Mouse (Mus musculus) bone marrow, adult 2 months (tissue): ENCODE data around the gene Vsnl1. TPM values are rescaled to one million over a fixed set of nuclear protein-coding genes. Genes with fewer than 3 reads are reported as not detected.

Experiments
- H3K27ac ChIP-seq: fragments of 200-500 bp; 2 replicates; pipeline ENCODE4 v1.5.1; 2012; ENCODE audit warnings: low read depth, mild to moderate bottlenecking, control low read depth, inconsistent platforms, low read length; ENCODE audit not compliant: control insufficient read depth, poor library complexity, insufficient read depth
- H3K4me1 ChIP-seq: fragments of 200-500 bp; 2 replicates; pipeline ENCODE4 v1.6.1; 2011; ENCODE audit warnings: low read length; ENCODE audit not compliant: control insufficient read depth, insufficient read depth
- H3K4me3 ChIP-seq: fragments of 200-500 bp; replicated peaks from 2 replicates; pipeline ENCODE3; 2011; ENCODE audit warnings: mild to moderate bottlenecking, low read depth, low read length, control low read depth; ENCODE audit not compliant: control insufficient read depth
- CTCF ChIP-seq: fragments of 200-500 bp; IDR thresholded peaks from 2 replicates; pipeline ENCODE4 v1.5.1; 2011; ENCODE audit warnings: low read length, control low read depth; ENCODE audit not compliant: control insufficient read depth, insufficient read depth
- POLR2A ChIP-seq: fragments of 200-500 bp; IDR thresholded peaks from 2 replicates; pipeline ENCODE4 v1.6.1; 2011; ENCODE audit warnings: low read depth, mild to moderate bottlenecking, control low read depth, low read length, borderline replicate concordance; ENCODE audit not compliant: control insufficient read depth
- WGBS: fragments of 180-500 bp; shearing (Covaris S2); methylation state at CpG from one replicate; pipeline ENCODE4 v1.1.7; 2018; 5-methylcytosine and 5-hydroxymethylcytosine counted together
- polyA plus RNA-seq: library from polyadenylated mRNA; stranded (reverse); fragments of >200 nt; gene quantifications from 2 replicates; pipeline ENCODE4 v1.2.4, GENCODE M21; 2011; ENCODE audit warnings: low replicate concordance; ENCODE audit not compliant: missing spikeins, insufficient read depth, insufficient read length

Vsnl1 gene
- polyA plus RNA-seq, 1 experiment: 2.7 TPM

- Histone ChIP-seq H3K4me1 (no peaks in the 10 kb centered on the region), H3K4me3 (no peak overlapping the region), H3K27ac (no peak overlapping the region)
- WGBS: 80% methylated on average over 2 of the region's 2 CpGs
- no peak for TF ChIP-seq POLR2A
- TF ChIP-seq CTCF: no peak
Measured at GRCm38 (mm10) chr12:11395470-11395869, 40.9 kb downstream of the Vsnl1 start.

DNA sequence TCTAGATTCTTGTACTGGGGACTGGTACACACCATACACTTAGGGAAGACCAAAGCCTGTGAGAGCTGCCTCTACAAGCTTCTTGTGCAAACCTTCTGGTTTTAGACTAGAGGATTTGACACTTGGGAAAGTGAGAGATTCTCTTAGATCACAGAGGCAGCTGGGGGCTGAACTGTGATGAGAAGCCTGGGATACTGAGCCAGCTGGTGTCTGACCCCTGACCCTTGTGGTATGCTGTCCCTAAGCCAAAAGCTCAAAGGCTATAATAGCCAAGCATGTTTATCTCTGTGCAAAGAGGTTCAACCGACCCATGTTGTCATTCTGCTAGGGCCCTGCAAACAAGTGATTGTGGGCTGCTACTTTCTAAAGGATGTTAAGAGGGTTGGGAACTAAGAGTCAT, 43.9 kb downstream of the Vsnl1 start:
- TF ChIP-seq CTCF: no peak
- no peak for TF ChIP-seq POLR2A

GRCm38 (mm10) chr12:11391244-11391949, 45.0 kb downstream of the Vsnl1 start:
- Histone ChIP-seq H3K4me3 (no peak overlapping the region), H3K27ac (no peak overlapping the region), H3K4me1 (no peaks in the 10 kb centered on the region)
- 78% methylated on average over 7 of the region's 7 CpGs for WGBS
- TF ChIP-seq POLR2A: no peak
- no peak for TF ChIP-seq CTCF

More for the DNA sequence above, 43.9 kb downstream of the Vsnl1 start:
- no peak overlapping the region for H3K27ac ChIP-seq
- H3K4me3 ChIP-seq: no peak overlapping the region
- 44% methylated on average over 1 of the region's 1 CpGs for WGBS
- no peaks in the 10 kb centered on the region for H3K4me1 ChIP-seq

DNA sequence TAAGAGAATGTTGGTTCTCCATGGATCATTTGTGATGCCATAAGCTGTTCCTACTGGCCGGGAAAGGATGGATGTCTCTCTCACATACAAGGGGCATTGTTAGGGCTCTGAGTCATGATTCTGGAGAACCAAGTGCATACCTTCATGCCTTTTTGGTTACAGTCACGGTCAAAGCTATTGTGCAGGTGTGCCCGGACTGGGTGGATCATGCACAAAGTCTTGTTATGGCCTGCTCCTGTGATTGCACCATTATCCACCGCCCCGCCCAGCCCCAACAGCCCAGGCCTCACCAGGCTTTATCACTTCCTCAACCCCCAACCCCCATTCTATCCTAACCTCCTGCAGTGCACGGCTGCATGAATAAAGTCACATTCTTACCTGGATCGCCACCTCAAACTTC, 47.3 kb downstream of the Vsnl1 start:
- 84% methylated on average over 7 of the region's 7 CpGs for WGBS
- no peak overlapping the region for H3K4me3 ChIP-seq
- TF ChIP-seq CTCF: no peak
- no peak for TF ChIP-seq POLR2A
- no peak overlapping the region for H3K27ac ChIP-seq
- H3K4me1 ChIP-seq: no peaks in the 10 kb centered on the region

- Histone ChIP-seq H3K27ac (no peak overlapping the region), H3K4me3 (no peak overlapping the region), H3K4me1 (no peaks in the 10 kb centered on the region)
- no peak for TF ChIP-seq POLR2A
- 35% methylated on average over 1 of the region's 1 CpGs for WGBS
Measured at GRCm38 (mm10) chr12:11384754-11385153, 51.7 kb downstream of the Vsnl1 start.

- 58% methylated on average over 2 of the region's 2 CpGs for WGBS
- no peak overlapping the region for H3K27ac ChIP-seq
- no peak overlapping the region for H3K4me3 ChIP-seq
- TF ChIP-seq POLR2A (no peak), CTCF (no peak)
- H3K4me1 ChIP-seq: no peaks in the 10 kb centered on the region
Measured at GRCm38 (mm10) chr12:11379396-11379795, 57.0 kb downstream of the Vsnl1 start.

DNA sequence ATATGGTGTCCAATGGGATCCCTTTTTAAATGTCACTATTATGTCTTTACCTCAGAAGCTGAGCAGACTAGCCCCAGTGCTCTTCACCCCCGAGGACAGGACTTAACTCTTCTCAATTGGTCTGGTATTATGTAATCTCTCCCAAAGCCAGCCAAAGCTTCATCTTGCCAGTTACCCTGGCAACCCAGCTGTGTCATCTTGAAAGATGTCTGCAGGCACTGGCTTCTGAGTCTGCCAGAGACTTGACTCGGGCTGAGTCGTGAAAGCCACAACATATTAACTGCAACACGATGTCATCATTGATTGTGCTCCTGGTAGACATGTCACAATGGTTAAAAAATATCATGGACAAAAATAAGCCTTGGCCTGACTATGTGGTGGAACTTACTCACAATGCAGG, 66.4 kb downstream of the Vsnl1 start:
- TF ChIP-seq POLR2A (no peak), CTCF (no peak)
- 61% methylated on average over 4 of the region's 4 CpGs for WGBS
- H3K27ac ChIP-seq: no peak overlapping the region
- H3K4me3 ChIP-seq: no peak overlapping the region
- H3K4me1 ChIP-seq: no peaks in the 10 kb centered on the region

GRCm38 (mm10) chr12:11367099-11367765, 69.2 kb downstream of the Vsnl1 start:
- TF ChIP-seq POLR2A: no peak
- no peak for TF ChIP-seq CTCF
- WGBS: 44% methylated on average over 3 of the region's 3 CpGs
- no peaks in the 10 kb centered on the region for H3K4me1 ChIP-seq
- H3K27ac ChIP-seq: no peak overlapping the region
- H3K4me3 ChIP-seq: no peak overlapping the region
